Mouse (Mus musculus) brain, embryonic 14.5 days (tissue): ENCODE results near the gene Oas1d.
"Not testable (repeated sequence)": the region's sequence is repeated elsewhere in the genome, so short reads cannot be mapped to it uniquely, and the experiment has no call there.

ENCODE experiments used
- CTCF ChIP-seq: fragments of 200-500 bp; IDR thresholded peaks from 2 replicates; pipeline ENCODE4 v1.5.1; 2012; ENCODE audit warnings: inconsistent platforms, mild to moderate bottlenecking, moderate library complexity, borderline replicate concordance; ENCODE audit not compliant: insufficient read depth, insufficient read length; ENCODE audit errors: extremely low read depth
- POLR2A ChIP-seq: fragments of 200-500 bp; IDR thresholded peaks from 2 replicates; pipeline ENCODE4 v1.6.1; 2012; ENCODE audit warnings: mild to moderate bottlenecking, inconsistent platforms, borderline replicate concordance; ENCODE audit not compliant: poor library complexity, insufficient read depth, insufficient read length, severe bottlenecking; ENCODE audit errors: extremely low read depth

- not testable (repeated sequence) for TF ChIP-seq POLR2A, CTCF
These were observed 12.0 kb downstream of the Oas1d start for GRCm38 (mm10) chr5:120926311-120926710.
